Mouse (Mus musculus): ENCODE data around the gene Zfp507.

Gene Zfp507

GRCm38 (mm10) chr7:35740489-35741230, 62.1 kb downstream of the Zfp507 start:
- in situ Hi-C loops (cut with MboI, MseI) = loop anchor here (10.0 kb wide), 1 partner anchor 346 kb away; the partner anchor contains the start of genes Cep89 and Faap24

DNA sequence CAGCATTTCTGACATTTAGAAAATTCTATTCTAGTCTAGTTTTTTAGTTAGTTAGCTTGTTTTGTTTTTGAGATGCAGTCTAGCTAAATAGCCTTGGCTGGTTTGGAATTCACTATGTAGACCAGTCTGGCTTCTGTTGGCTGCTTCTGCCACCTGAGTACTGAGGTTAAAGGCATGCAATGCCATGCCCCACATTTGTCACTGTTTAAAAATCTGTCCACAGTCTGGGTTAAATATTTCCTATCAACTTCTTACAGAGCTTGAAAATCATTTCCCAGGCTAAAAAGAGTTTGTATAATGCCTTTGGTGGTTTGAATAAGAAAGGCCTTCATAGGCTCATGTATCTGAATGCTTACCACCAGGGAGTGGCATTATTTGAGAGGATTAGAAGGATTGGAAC, 63.9 kb downstream of the Zfp507 start:
- in situ Hi-C loops (cut with MboI, MseI) = no loop called here

DNA sequence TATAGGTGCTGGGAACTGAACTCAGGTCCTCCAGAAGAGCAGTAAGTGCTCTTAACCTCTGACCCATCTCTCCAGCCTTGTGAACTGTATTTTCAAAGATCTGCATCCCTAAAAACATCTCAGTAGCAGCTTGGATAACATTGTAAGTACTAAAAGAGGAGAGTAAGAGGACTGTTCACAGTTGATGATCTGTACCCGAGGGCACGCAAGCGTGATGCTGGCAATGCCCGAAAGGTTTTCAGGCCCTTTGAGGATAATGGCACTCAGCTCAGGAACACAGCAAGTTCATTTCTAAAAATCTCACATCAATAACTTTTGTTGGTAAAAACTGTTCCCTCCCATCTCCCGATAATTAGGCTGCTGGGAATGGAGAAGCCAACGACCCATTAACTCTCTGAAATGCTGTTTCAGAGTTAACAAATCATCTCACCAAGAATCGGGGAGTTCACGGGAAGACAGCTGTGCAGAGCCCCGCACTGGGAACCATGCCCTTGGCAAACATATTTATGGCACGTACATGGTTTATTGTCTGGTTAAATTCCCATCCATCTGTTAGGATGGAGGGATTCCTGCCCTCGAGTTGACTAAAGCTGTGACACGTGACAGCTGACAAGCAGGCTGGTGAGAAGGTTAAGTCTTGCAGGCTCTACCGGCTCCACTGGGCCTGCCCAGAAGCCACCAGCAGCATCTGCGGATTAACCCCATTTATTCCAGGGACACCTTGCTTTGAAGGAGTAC, 69.3 kb downstream of the Zfp507 start:
- in situ Hi-C loops (cut with MboI, MseI) = no loop called here

- in situ Hi-C loops (cut with MboI, MseI) = no loop called here
Observed at GRCm38 (mm10) chr7:35732585-35733059, 70.2 kb downstream of the Zfp507 start.

- in situ Hi-C loops (cut with MboI, MseI) = no loop called here
Observed at GRCm38 (mm10) chr7:35729621-35730031, 73.2 kb downstream of the Zfp507 start.

DNA sequence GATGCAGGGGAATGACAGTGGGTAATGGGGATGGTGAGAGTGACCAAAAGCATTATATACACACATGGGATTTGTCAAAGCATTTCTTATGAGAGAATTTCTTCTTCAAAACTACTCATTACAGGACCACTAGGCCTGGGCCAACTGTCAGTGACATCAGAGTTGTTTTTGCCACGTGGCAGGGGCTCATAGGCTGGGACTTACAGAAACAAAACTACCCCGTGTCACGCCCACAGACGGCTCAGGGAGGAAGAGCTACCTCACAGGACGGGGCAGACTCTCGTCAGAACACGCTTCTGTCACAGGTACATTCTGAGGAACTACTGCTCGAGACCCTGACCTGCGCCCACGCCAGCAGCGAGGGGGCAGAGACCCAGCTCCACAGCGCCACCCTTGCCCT, 74.4 kb downstream of the Zfp507 start:
- in situ Hi-C loops (cut with MboI, MseI) = no loop called here

DNA sequence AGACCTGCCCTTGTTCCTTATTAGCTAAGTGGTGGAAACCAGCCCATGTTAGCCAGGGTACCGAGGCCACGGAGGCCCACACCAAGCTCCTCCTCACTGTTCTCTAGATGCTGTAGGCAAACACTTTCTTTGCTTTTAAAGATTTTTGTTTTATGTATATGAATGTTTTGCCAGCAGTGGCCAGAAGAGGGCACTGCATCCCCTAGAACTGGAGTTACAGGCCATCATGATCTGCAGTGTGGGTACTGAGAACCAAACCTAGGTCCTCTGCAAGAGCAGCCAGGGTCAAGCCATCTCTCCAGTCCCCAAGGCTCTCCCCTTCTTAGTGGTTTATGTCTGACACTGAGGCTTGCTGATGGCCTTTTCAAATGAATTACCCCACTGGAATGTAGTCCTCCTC, 79.8 kb downstream of the Zfp507 start:
- in situ Hi-C loops (cut with MboI, MseI) = no loop called here
